Mouse (Mus musculus) heart, postnatal 4 days (tissue): Measurements from ENCODE around the gene Lrrc27. TPM values are rescaled to one million over a fixed set of nuclear protein-coding genes. Genes with fewer than 3 reads are reported as not detected.
A peak's percentile ranks its signal among the peaks of the same experiment; 100 is the strongest.

Experiments
- DNase-seq: peaks from one replicate; pipeline ENCODE4 v3.0.0; 2021
- total RNA-seq, 2 experiments: library from RNA; stranded (reverse); gene quantifications; 2 replicates each; pipeline ENCODE4 v1.2.3; 2021

Lrrc27 gene
- 1 to 10 TPM; 3.4 to 5.0 TPM for total RNA-seq

GRCm38 (mm10) chr7:139212754-139213745 lies at the start of gene Lrrc27, which contains the start of gene Stk32c:
TSS of gene Lrrc27 (plus strand) at chr7:139212988.
TSS of gene Stk32c (minus strand) at chr7:139213307.
- peak; percentile 98 for DNase-seq

- DNase-seq: no peak
These were observed 48.4 kb upstream of the Lrrc27 start for GRCm38 (mm10) chr7:139164410-139164809.

GRCm38 (mm10) chr7:139169143-139169542 lies 43.6 kb upstream of the Lrrc27 start:
- DNase-seq: no peak

GRCm38 (mm10) chr7:139179299-139179698 lies 33.5 kb upstream of the Lrrc27 start:
- DNase-seq: no peak

- DNase-seq: no peak
These were observed 32.7 kb upstream of the Lrrc27 start for GRCm38 (mm10) chr7:139180058-139180457.

- no peak for DNase-seq
These were observed 28.4 kb upstream of the Lrrc27 start for GRCm38 (mm10) chr7:139184396-139184795.

- DNase-seq: no peak
These were observed 27.9 kb upstream of the Lrrc27 start for GRCm38 (mm10) chr7:139184846-139185245.

- no peak for DNase-seq
These were observed 26.8 kb upstream of the Lrrc27 start for GRCm38 (mm10) chr7:139185971-139186370.

GRCm38 (mm10) chr7:139186436-139186835 lies 26.4 kb upstream of the Lrrc27 start:
- no peak for DNase-seq

- DNase-seq: no peak
These were observed 25.5 kb upstream of the Lrrc27 start for GRCm38 (mm10) chr7:139187277-139187676.

- peak; percentile 83 for DNase-seq
These were observed 24.8 kb upstream of the Lrrc27 start for GRCm38 (mm10) chr7:139187771-139188633.

GRCm38 (mm10) chr7:139188634-139189207 lies 24.1 kb upstream of the Lrrc27 start:
- DNase-seq: peak; percentile 43

GRCm38 (mm10) chr7:139190616-139191015 lies 22.2 kb upstream of the Lrrc27 start:
- DNase-seq: no peak

- DNase-seq: no peak
These were observed 21.2 kb upstream of the Lrrc27 start for GRCm38 (mm10) chr7:139191619-139192018.

GRCm38 (mm10) chr7:139197022-139197421 lies 15.8 kb upstream of the Lrrc27 start:
- no peak for DNase-seq

- DNase-seq: peak; percentile 79
These were observed 12.7 kb upstream of the Lrrc27 start for GRCm38 (mm10) chr7:139200108-139200507.

GRCm38 (mm10) chr7:139201209-139201608 lies 11.6 kb upstream of the Lrrc27 start:
- no peak for DNase-seq

GRCm38 (mm10) chr7:139208023-139208772 lies 4.6 kb upstream of the Lrrc27 start:
- DNase-seq: peak; percentile 57

GRCm38 (mm10) chr7:139208773-139209095 lies 4.1 kb upstream of the Lrrc27 start:
- no peak for DNase-seq

GRCm38 (mm10) chr7:139211761-139212160 lies 1.0 kb upstream of the Lrrc27 start:
- no peak for DNase-seq

- DNase-seq: no peak
These were observed 963 bp downstream of the Lrrc27 start for GRCm38 (mm10) chr7:139213751-139214150.

- DNase-seq: no peak
These were observed 1.4 kb downstream of the Lrrc27 start for GRCm38 (mm10) chr7:139214160-139214559.
